Mouse (Mus musculus): ENCODE results near the gene Crygf. TPM values are rescaled to one million over a fixed set of nuclear protein-coding genes. Genes with fewer than 3 reads are reported as not detected.
"Not testable (repeated sequence)": the region's sequence is repeated elsewhere in the genome, so short reads cannot be mapped to it uniquely, and the experiment has no call there.

The Crygf gene
- not detected in 2 replicates for polyA plus RNA-seq (2012; rRNA removed)

DNA sequence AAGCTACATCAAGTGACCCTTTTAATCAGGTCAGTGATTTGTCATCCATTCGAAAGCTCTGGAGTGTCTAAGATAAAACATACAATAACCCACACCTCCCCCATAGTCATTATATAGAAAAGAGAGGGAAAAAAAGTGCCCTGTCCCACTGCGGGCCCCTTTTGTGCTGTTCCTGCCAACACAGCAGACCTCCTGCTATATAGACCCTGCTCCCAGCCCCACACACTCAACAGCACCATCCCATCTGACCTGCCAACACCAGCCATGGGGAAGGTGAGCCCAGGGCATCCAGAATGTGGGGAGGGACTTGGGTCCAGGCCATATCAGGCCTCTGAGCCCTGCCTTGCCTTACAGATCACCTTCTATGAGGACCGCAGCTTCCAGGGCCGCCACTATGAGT lies at the start of gene Crygf:
Gene Crygf, plus strand, starts transcription at position 227 of the 400 bp plus-strand sequence.
- WGBS: 74% methylated on average over 4 of the region's 4 CpGs
- TF ChIP-seq CTCF (IDR thresholded peaks at IDR 0.05; ENCODE audit: extremely low read depth, insufficient read depth, insufficient read length, insufficient replicate concordance): no peak
- no peak for TF ChIP-seq POLR2A (IDR thresholded peaks at IDR 0.05; ENCODE audit: low read depth, low read length)
- H3K4me1 ChIP-seq (ENCODE audit: control insufficient read depth, insufficient read depth, insufficient read length): no peaks in the 10 kb centered on the region
- no peaks in the 10 kb centered on the region for H3K36me3 ChIP-seq (ENCODE audit: control insufficient read depth, insufficient read depth, low read length)
- no peak within 1 kb of the TSS for H3K27ac ChIP-seq (ENCODE audit: insufficient read depth, low read length)
- no peak for DNase-seq (ENCODE audit: low read depth in 1 of 2, low spot score in 2 of 2)
- H3K4me3 ChIP-seq (ENCODE audit: extremely low read depth, insufficient read depth, insufficient read length): no peak within 1 kb of the TSS
- H3K27me3 ChIP-seq (ENCODE audit: control insufficient read depth, insufficient read depth, low read length): no peaks in the 10 kb centered on the region

GRCm38 (mm10) chr1:65925361-65926210 lies 734 bp upstream of the Crygf start:
- no peak for DNase-seq (ENCODE audit: low read depth in 1 of 2, low spot score in 2 of 2)
- H3K27me3 ChIP-seq (ENCODE audit: control insufficient read depth, insufficient read depth, low read length): no peaks in the 10 kb centered on the region
- H3K4me3 ChIP-seq (ENCODE audit: extremely low read depth, insufficient read depth, insufficient read length): no peak overlapping the region
- H3K4me1 ChIP-seq (ENCODE audit: control insufficient read depth, insufficient read depth, insufficient read length): no peaks in the 10 kb centered on the region
- H3K36me3 ChIP-seq (ENCODE audit: control insufficient read depth, insufficient read depth, low read length): no peaks in the 10 kb centered on the region
- WGBS: 75% methylated on average over 6 of the region's 6 CpGs
- H3K27ac ChIP-seq (ENCODE audit: insufficient read depth, low read length): no peak overlapping the region
- TF ChIP-seq POLR2A (IDR thresholded peaks at IDR 0.05; ENCODE audit: low read depth, low read length): no peak
- no peak for TF ChIP-seq CTCF (IDR thresholded peaks at IDR 0.05; ENCODE audit: extremely low read depth, insufficient read depth, insufficient read length, insufficient replicate concordance)

DNA sequence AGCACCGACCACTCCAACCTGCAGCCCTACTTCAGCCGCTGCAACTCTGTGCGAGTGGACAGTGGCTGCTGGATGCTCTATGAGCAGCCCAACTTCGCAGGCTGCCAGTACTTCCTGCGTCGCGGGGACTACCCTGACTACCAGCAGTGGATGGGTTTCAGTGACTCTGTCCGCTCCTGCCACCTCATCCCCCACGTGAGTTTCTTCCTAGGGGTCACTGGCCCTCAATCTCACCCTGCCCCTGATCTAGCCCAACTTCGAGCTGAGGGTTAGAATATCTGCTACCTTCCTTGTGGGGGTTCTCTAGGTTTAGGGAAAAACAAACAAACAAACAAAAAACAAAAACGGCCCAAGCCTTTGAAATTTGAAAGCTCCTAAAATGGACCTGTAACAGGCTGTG lies 376 bp downstream of the Crygf start:
- H3K36me3 ChIP-seq (ENCODE audit: control insufficient read depth, insufficient read depth, low read length); H3K4me1 ChIP-seq (ENCODE audit: control insufficient read depth, insufficient read depth, insufficient read length); H3K27me3 ChIP-seq (ENCODE audit: control insufficient read depth, insufficient read depth, low read length); DNase-seq (ENCODE audit: low read depth in 1 of 2, low spot score in 2 of 2); H3K4me3 ChIP-seq (ENCODE audit: extremely low read depth, insufficient read depth, insufficient read length); H3K27ac ChIP-seq (ENCODE audit: insufficient read depth, low read length): not testable (repeated sequence)
- 79% methylated on average over 11 of the region's 11 CpGs for WGBS

DNA sequence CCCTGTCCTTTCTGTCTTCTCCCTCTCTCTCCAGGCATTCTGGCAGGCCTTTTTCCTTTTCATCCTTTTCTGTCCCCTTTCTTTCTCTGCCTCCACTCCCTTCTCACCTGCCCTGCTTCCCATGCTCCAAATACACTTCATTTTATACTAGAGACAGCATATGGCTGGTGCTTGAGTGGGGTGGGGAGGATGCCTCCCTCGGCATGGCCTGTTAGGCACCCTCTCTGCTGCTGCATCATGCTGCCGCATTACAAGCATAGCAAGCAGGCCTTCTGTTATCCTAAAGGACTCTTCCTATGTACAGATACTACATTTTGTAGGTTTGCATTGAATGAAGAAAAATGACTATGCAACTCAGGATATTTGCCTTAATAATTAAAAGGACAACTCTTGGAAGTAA lies 3.7 kb downstream of the Crygf start:
- H3K36me3 ChIP-seq (ENCODE audit: control insufficient read depth, insufficient read depth, low read length): no peaks in the 10 kb centered on the region
- no peaks in the 10 kb centered on the region for H3K4me1 ChIP-seq (ENCODE audit: control insufficient read depth, insufficient read depth, insufficient read length)
- no peak for DNase-seq (ENCODE audit: low read depth in 1 of 2, low spot score in 2 of 2)
- no peak overlapping the region for H3K27ac ChIP-seq (ENCODE audit: insufficient read depth, low read length)
- H3K4me3 ChIP-seq (ENCODE audit: extremely low read depth, insufficient read depth, insufficient read length): no peak overlapping the region
- H3K27me3 ChIP-seq (ENCODE audit: control insufficient read depth, insufficient read depth, low read length): no peaks in the 10 kb centered on the region
- TF ChIP-seq POLR2A (IDR thresholded peaks at IDR 0.05; ENCODE audit: low read depth, low read length) (no peak), CTCF (IDR thresholded peaks at IDR 0.05; ENCODE audit: extremely low read depth, insufficient read depth, insufficient read length, insufficient replicate concordance) (no peak)
- WGBS: 80% methylated on average over 2 of the region's 2 CpGs

DNA sequence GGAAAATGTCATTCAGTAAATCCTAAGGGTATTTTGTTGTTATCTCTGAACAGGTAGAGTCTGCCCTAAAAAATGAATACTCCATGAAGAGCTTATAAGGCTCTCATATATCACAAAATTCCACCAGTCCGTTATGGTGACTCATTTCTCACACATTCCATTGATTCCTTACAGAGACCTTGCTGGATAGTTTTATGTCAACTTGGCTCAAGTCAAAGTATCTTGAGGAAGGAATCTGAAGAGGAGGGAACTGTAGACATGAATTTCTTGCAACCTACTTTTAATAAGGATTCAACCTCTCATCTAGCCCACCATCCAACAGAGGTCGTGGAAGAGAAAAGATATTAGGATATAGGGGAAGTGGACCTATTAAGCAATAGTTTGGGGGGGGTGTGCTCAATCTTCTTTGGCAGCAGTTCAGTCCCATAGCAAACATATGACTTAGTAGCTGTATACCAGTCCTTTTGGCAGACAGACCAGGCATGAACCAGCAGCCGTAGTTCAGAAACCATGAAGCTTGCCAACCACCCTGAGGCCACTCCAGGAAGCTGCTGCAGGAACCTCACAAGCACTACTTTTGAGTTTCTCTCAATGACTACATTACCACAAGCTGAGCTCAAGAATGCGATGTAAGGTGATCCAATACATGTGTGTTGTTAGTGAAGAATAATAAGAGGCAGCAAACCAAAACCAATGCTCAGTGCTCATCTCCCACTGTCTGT lies 5.9 kb downstream of the Crygf start:
- no peak for TF ChIP-seq CTCF (IDR thresholded peaks at IDR 0.05; ENCODE audit: extremely low read depth, insufficient read depth, insufficient read length, insufficient replicate concordance)
- no peak for TF ChIP-seq POLR2A (IDR thresholded peaks at IDR 0.05; ENCODE audit: low read depth, low read length)
- Histone ChIP-seq H3K4me3 (ENCODE audit: extremely low read depth, insufficient read depth, insufficient read length) (no peak overlapping the region), H3K36me3 (ENCODE audit: control insufficient read depth, insufficient read depth, low read length) (no peaks in the 10 kb centered on the region), H3K27me3 (ENCODE audit: control insufficient read depth, insufficient read depth, low read length) (no peaks in the 10 kb centered on the region), H3K27ac (ENCODE audit: insufficient read depth, low read length) (no peak overlapping the region), H3K4me1 (ENCODE audit: control insufficient read depth, insufficient read depth, insufficient read length) (no peaks in the 10 kb centered on the region)
- no peak for DNase-seq (ENCODE audit: low read depth in 1 of 2, low spot score in 2 of 2)
- 77% methylated on average over 4 of the region's 4 CpGs for WGBS

Other genes with a start within 250 kb of the Crygf start
- gene Map2, start 248.8 kb downstream of the Crygf start, polyA plus RNA-seq (2012; rRNA removed): 1.1 and 1.6 TPM in 2 replicates